Mouse (Mus musculus) lung, adult 2 months (tissue): ENCODE results near the gene Tiam1.

Experiments used
- CTCF ChIP-seq: fragments of 200-500 bp; IDR thresholded peaks from 2 replicates; pipeline ENCODE4 v1.5.1; 2011; ENCODE audit warnings: mild to moderate bottlenecking, low read length, control low read depth; ENCODE audit not compliant: insufficient read depth
- POLR2A ChIP-seq: fragments of 200-500 bp; IDR thresholded peaks from 2 replicates; pipeline ENCODE4 v1.6.1; 2011; ENCODE audit warnings: low read depth, mild to moderate bottlenecking, control low read depth, low read length, borderline replicate concordance; ENCODE audit errors: extremely low read depth

DNA sequence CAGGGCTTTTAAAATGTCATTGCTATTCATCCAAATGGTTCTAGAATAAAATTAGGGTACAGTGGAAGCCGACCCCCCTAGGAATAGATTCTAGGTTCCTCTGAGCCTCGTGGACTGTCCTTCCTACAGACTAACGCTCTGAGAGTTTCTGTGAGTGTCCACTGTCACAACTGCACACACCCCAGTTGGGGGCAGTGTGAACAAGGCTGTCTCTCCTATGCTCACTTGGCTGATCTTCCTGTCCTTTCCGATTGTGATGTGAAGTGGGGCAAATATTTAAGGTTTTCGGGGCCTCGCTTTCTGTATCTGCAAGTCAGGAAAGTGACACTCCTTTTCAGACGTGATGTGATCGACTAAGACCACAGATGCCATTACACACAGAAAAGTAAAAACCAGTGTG is 288.8 kb downstream of the Tiam1 start:
- peak; percentile 23; the same call in 1 of the 2 replicates for TF ChIP-seq CTCF
- no peak for TF ChIP-seq POLR2A
